Mouse (Mus musculus): Measurements from ENCODE around the gene Krt83.
"Not testable (repeated sequence)": the region's sequence is repeated elsewhere in the genome, so short reads cannot be mapped to it uniquely, and the experiment has no call there.

Gene Krt83

GRCm38 (mm10) chr15:101491431-101491830, at the start of gene Krt83:
Gene Krt83 (minus strand): TSS chr15:101491512.
- no peak for DNase-seq (ENCODE audit: low spot score in 2 of 2)

- no peak for DNase-seq (ENCODE audit: low spot score in 2 of 2)
Measured at GRCm38 (mm10) chr15:101538580-101538900, 47.2 kb upstream of the Krt83 start.

- no peak for DNase-seq (ENCODE audit: low spot score in 2 of 2)
Measured at GRCm38 (mm10) chr15:101537864-101538579, 46.7 kb upstream of the Krt83 start.

- no peak for DNase-seq (ENCODE audit: low spot score in 2 of 2)
Measured at GRCm38 (mm10) chr15:101536054-101536850, 44.9 kb upstream of the Krt83 start.

- no peak for DNase-seq (ENCODE audit: low spot score in 2 of 2)
Measured at GRCm38 (mm10) chr15:101532720-101533119, 41.4 kb upstream of the Krt83 start, which contains the start of gene Krt84. Gene Krt84 (minus strand): TSS chr15:101532820.

GRCm38 (mm10) chr15:101522556-101523232, 31.4 kb upstream of the Krt83 start:
- DNase-seq (ENCODE audit: low spot score in 2 of 2): no peak

- DNase-seq (ENCODE audit: low spot score in 2 of 2): peak; percentile 76 to 83
Measured at GRCm38 (mm10) chr15:101519792-101520191, 28.5 kb upstream of the Krt83 start.

- not testable (repeated sequence) for DNase-seq (ENCODE audit: low spot score in 2 of 2)
Measured at GRCm38 (mm10) chr15:101517161-101517560, 25.8 kb upstream of the Krt83 start, which contains the start of gene Gm49425. Gene Gm49425 (minus strand): TSS chr15:101517261.

- no peak for DNase-seq (ENCODE audit: low spot score in 2 of 2)
Measured at GRCm38 (mm10) chr15:101508247-101508646, 16.9 kb upstream of the Krt83 start.

- DNase-seq (ENCODE audit: low spot score in 2 of 2): no peak
Measured at GRCm38 (mm10) chr15:101506896-101507758, 15.8 kb upstream of the Krt83 start.

- no peak for DNase-seq (ENCODE audit: low spot score in 2 of 2)
Measured at GRCm38 (mm10) chr15:101497181-101497580, 5.9 kb upstream of the Krt83 start.

GRCm38 (mm10) chr15:101495266-101495665, 4.0 kb upstream of the Krt83 start:
- no peak for DNase-seq (ENCODE audit: low spot score in 2 of 2)

- DNase-seq (ENCODE audit: low spot score in 2 of 2): no peak
Measured at GRCm38 (mm10) chr15:101494203-101494602, 2.9 kb upstream of the Krt83 start.

GRCm38 (mm10) chr15:101493713-101494112, 2.4 kb upstream of the Krt83 start:
- no peak for DNase-seq (ENCODE audit: low spot score in 2 of 2)

GRCm38 (mm10) chr15:101492718-101493117, 1.4 kb upstream of the Krt83 start:
- DNase-seq (ENCODE audit: low spot score in 2 of 2): no peak

- DNase-seq (ENCODE audit: low spot score in 2 of 2): no peak
Measured at GRCm38 (mm10) chr15:101485911-101486635, 5.2 kb downstream of the Krt83 start.

- DNase-seq (ENCODE audit: low spot score in 2 of 2): no peak
Measured at GRCm38 (mm10) chr15:101484939-101485338, 6.4 kb downstream of the Krt83 start.

- DNase-seq (ENCODE audit: low spot score in 2 of 2): no peak
Measured at GRCm38 (mm10) chr15:101483646-101484045, 7.7 kb downstream of the Krt83 start.

GRCm38 (mm10) chr15:101482056-101482455, 9.3 kb downstream of the Krt83 start:
- DNase-seq (ENCODE audit: low spot score in 2 of 2): no peak

- no peak for DNase-seq (ENCODE audit: low spot score in 2 of 2)
Measured at GRCm38 (mm10) chr15:101479666-101480060, 11.6 kb downstream of the Krt83 start.

Measured in cerebellum, postnatal 4 days (tissue).